Mouse (Mus musculus): ENCODE measurements around the gene Tbc1d21. TPM values are rescaled to one million over a fixed set of nuclear protein-coding genes. Genes with fewer than 3 reads are reported as not detected.
A peak's percentile ranks its signal among the peaks of the same experiment; 100 is the strongest.

Gene Tbc1d21
- polyA plus RNA-seq, 1 experiment: not detected

DNA sequence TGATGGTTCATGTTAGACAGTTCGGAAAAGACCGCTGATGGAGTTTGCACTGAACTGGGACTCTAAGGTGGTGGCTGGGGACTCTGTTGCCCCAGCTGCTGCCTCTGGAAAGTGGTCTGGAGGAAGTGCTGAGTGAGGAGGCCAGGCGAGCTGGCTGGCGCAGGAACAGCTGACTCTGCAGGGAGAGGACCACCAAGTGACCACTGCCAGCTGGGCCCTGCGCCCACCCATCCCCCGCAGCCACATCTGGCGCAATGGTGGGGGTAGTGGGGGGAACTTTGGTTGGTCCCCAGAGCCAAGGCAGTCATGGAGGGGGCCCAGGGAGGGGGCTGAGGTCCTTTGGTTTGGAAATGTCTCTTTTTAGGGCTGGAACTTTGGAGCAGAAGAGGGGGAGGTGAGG, 53.5 kb downstream of the Tbc1d21 start:
- Histone ChIP-seq H3K4me3 (replicated peaks; ENCODE audit: insufficient read depth, low read depth, low read length) (no peak overlapping the region), H3K4me1 (ENCODE audit: control insufficient read depth, insufficient read depth, low read length) (peaks cover 3% of the 10 kb centered on the region; the same call in 1 of the 2 replicates), H3K27me3 (ENCODE audit: control insufficient read depth, insufficient read depth, low read length) (no peaks in the 10 kb centered on the region; the same call in 1 of the 2 replicates), H3K27ac (ENCODE audit: insufficient read depth, low read length) (no peak overlapping the region)
- TF ChIP-seq CTCF (IDR thresholded peaks at IDR 0.05; ENCODE audit: borderline replicate concordance, insufficient read depth, low read depth, low read length) (no peak), POLR2A (IDR thresholded peaks at IDR 0.05; ENCODE audit: borderline replicate concordance, insufficient read depth, low read length) (no peak)
- 57% methylated on average over 7 of the region's 7 CpGs for WGBS
- DNase-seq: no peak

GRCm38 (mm10) chr9:58315850-58316249, 54.4 kb downstream of the Tbc1d21 start:
- no peak for DNase-seq
- 85% methylated on average over 2 of the region's 2 CpGs for WGBS
- no peak for TF ChIP-seq POLR2A (IDR thresholded peaks at IDR 0.05; ENCODE audit: borderline replicate concordance, insufficient read depth, low read length)
- no peak for TF ChIP-seq CTCF (IDR thresholded peaks at IDR 0.05; ENCODE audit: borderline replicate concordance, insufficient read depth, low read depth, low read length)
- Histone ChIP-seq H3K4me3 (replicated peaks; ENCODE audit: insufficient read depth, low read depth, low read length) (no peak overlapping the region), H3K27ac (ENCODE audit: insufficient read depth, low read length) (no peak overlapping the region), H3K4me1 (ENCODE audit: control insufficient read depth, insufficient read depth, low read length) (peaks cover 3% of the 10 kb centered on the region; the same call in 1 of the 2 replicates), H3K27me3 (ENCODE audit: control insufficient read depth, insufficient read depth, low read length) (no peaks in the 10 kb centered on the region; the same call in 1 of the 2 replicates)

DNA sequence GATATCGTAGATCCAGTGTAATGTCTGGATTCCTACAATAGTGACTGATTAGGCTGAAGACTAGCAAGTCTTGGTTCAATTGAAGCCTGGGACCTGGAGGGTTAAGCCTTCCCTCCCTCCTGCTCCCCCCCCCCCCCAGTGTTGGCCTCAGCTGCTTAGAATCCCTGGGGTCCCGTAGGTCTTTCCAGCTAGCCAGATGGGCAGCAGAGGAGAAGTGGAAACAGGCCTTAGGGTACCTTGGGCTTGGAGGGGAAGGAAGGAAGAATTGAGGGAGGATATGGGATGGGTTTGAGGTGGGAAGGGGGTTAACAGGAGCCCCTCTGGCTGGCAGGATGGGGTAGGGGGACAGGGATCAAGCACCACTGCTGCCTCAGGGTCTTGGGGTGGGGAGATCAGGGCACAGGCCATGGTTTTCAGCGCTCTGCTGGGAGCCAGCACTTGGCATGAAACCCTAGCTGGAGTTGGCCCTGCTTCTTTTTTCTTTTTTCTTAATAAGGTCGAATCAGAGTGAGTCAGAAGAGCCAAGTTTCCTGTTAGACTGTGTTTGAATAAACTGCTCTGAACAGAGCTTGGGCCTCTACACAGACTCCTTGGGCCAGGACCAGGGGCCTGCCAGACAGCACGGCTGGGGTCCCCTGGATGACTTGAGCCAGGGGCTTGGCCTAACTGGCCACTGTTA, 55.4 kb downstream of the Tbc1d21 start:
- peaks cover 3% of the 10 kb centered on the region; the same call in 1 of the 2 replicates for H3K4me1 ChIP-seq (ENCODE audit: control insufficient read depth, insufficient read depth, low read length)
- DNase-seq: peak in 1 of 2 experiments; percentile 38
- no peak overlapping the region for H3K4me3 ChIP-seq (replicated peaks; ENCODE audit: insufficient read depth, low read depth, low read length)
- H3K27me3 ChIP-seq (ENCODE audit: control insufficient read depth, insufficient read depth, low read length): no peaks in the 10 kb centered on the region; the same call in 1 of the 2 replicates
- no peak overlapping the region for H3K27ac ChIP-seq (ENCODE audit: insufficient read depth, low read length)
- 60% methylated on average over 5 of the region's 5 CpGs for WGBS
- TF ChIP-seq POLR2A (IDR thresholded peaks at IDR 0.05; ENCODE audit: borderline replicate concordance, insufficient read depth, low read length) (no peak), CTCF (IDR thresholded peaks at IDR 0.05; ENCODE audit: borderline replicate concordance, insufficient read depth, low read depth, low read length) (no peak)

DNA sequence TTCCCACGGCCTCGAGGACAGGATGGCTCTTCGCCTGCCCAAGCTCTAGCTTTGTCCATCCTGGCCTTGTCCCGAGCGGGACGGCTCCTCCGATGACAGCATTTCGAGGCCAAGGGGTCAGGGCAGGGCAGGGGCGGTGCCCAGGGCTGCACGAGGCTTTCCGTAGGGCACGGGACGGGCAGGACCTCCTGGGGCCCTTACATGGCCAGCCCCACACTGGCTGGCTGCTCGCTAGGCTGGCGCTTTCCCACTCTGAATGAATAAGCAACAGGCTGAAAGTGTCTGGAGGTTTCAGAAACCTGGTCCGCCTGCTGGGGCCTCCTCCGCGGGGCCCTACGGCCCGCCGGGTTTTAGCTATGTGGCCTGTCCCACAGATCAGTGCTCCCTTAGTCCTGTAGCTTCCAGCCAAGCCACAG, 57.3 kb downstream of the Tbc1d21 start, which contains the start of gene Loxl1:
TSS of gene Loxl1 (minus strand) at position 243 of the 416 bp plus-strand sequence.
- Histone ChIP-seq H3K27ac (ENCODE audit: insufficient read depth, low read length) (no peak within 1 kb of the TSS), H3K4me3 (replicated peaks; ENCODE audit: insufficient read depth, low read depth, low read length) (peak within 1 kb of the TSS; percentile 15), H3K27me3 (ENCODE audit: control insufficient read depth, insufficient read depth, low read length) (no peaks in the 10 kb centered on the region; the same call in 1 of the 2 replicates), H3K4me1 (ENCODE audit: control insufficient read depth, insufficient read depth, low read length) (peaks cover 3% of the 10 kb centered on the region; the same call in 1 of the 2 replicates)
- WGBS: 11% methylated on average over 21 of the region's 21 CpGs
- peak; percentile 22 to 26 for DNase-seq
- no peak for TF ChIP-seq CTCF (IDR thresholded peaks at IDR 0.05; ENCODE audit: borderline replicate concordance, insufficient read depth, low read depth, low read length)
- no peak for TF ChIP-seq POLR2A (IDR thresholded peaks at IDR 0.05; ENCODE audit: borderline replicate concordance, insufficient read depth, low read length)

- TF ChIP-seq POLR2A (IDR thresholded peaks at IDR 0.05; ENCODE audit: borderline replicate concordance, insufficient read depth, low read length): no peak
- no peak for TF ChIP-seq CTCF (IDR thresholded peaks at IDR 0.05; ENCODE audit: borderline replicate concordance, insufficient read depth, low read depth, low read length)
- H3K4me3 ChIP-seq (replicated peaks; ENCODE audit: insufficient read depth, low read depth, low read length): peak overlapping the region; percentile 15
- no peak for DNase-seq
- 5% methylated on average over 72 of the region's 72 CpGs for WGBS
- H3K27me3 ChIP-seq (ENCODE audit: control insufficient read depth, insufficient read depth, low read length): no peaks in the 10 kb centered on the region; the same call in 1 of the 2 replicates
- H3K4me1 ChIP-seq (ENCODE audit: control insufficient read depth, insufficient read depth, low read length): peaks cover 3% of the 10 kb centered on the region; the same call in 1 of the 2 replicates
- no peak overlapping the region for H3K27ac ChIP-seq (ENCODE audit: insufficient read depth, low read length)
These were observed 57.9 kb downstream of the Tbc1d21 start for GRCm38 (mm10) chr9:58312196-58312943.

DNA sequence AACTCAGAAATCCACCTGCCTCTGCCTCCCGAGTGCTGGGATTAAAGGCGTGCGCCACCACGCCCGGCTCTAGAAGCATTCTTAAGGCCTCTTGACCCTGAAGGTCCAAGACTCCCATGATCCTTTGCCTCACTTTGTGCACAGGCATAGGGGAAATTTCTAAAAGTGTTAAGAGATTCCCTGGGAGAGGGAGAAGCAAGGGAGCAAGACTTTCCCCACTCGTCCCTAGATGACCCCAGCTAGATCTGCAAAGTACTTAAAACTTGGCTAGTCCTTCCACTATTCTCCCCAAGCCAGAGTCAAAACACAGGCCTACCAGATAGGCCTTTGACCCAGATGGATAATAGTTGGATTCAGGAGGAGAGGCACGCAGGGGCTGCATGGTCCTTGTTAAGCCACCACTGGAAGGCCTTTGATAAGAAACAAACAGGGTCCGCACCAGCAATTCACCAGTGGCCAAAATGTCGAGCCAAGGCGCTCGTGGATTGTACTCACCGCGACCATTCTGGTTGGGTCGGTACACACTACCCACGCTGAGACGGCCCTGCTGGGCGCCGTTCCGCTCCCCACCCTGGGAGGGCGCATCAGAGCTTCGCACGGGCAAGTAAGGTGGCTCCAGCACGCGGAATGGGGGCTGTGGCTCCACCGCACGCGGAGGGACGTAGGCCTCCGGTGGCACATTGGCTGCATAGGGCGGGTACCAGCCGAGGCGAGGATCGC, 58.9 kb downstream of the Tbc1d21 start:
- Histone ChIP-seq H3K4me1 (ENCODE audit: control insufficient read depth, insufficient read depth, low read length) (peaks cover 3% of the 10 kb centered on the region; the same call in 1 of the 2 replicates), H3K4me3 (replicated peaks; ENCODE audit: insufficient read depth, low read depth, low read length) (no peak overlapping the region), H3K27ac (ENCODE audit: insufficient read depth, low read length) (no peak overlapping the region), H3K27me3 (ENCODE audit: control insufficient read depth, insufficient read depth, low read length) (no peaks in the 10 kb centered on the region; the same call in 1 of the 2 replicates)
- no peak for DNase-seq
- WGBS: 65% methylated on average over 33 of the region's 33 CpGs
- no peak for TF ChIP-seq POLR2A (IDR thresholded peaks at IDR 0.05; ENCODE audit: borderline replicate concordance, insufficient read depth, low read length)
- no peak for TF ChIP-seq CTCF (IDR thresholded peaks at IDR 0.05; ENCODE audit: borderline replicate concordance, insufficient read depth, low read depth, low read length)

DNA sequence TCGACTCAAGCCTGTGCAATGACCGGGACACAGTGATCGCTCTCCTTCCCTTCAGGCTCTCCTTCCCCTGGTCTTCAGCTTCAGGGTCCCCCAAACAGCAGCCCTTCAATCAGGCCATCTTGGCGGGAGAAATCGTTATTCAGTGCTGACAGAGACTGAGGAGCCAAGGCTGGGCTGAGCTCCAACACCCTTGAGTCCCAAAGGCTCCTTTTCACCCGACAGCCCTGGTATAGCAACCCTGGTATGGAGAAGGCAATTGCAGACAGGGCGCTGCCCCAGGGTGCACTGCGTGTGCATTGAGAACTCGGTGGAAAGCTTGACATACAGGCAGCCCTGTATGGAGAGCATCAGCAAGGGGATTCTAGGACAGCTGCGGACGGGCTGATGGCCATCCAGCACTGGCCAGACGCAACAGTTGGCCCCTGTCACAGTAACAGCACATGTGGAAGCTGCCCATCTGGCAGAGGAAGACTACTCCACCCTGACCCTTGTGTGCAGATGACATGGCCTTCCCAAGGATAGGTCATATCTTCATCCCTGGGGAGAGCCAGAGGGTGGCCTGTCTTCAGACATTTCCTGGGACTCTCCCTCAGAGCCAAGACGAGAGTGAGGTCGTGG, 60.1 kb downstream of the Tbc1d21 start:
- Histone ChIP-seq H3K4me1 (ENCODE audit: control insufficient read depth, insufficient read depth, low read length) (no peaks in the 10 kb centered on the region; the same call in 1 of the 2 replicates), H3K4me3 (replicated peaks; ENCODE audit: insufficient read depth, low read depth, low read length) (no peak overlapping the region), H3K27me3 (ENCODE audit: control insufficient read depth, insufficient read depth, low read length) (no peaks in the 10 kb centered on the region; the same call in 1 of the 2 replicates), H3K27ac (ENCODE audit: insufficient read depth, low read length) (no peak overlapping the region)
- TF ChIP-seq CTCF (IDR thresholded peaks at IDR 0.05; ENCODE audit: borderline replicate concordance, insufficient read depth, low read depth, low read length): no peak
- TF ChIP-seq POLR2A (IDR thresholded peaks at IDR 0.05; ENCODE audit: borderline replicate concordance, insufficient read depth, low read length): no peak
- no peak for DNase-seq
- WGBS: 59% methylated on average over 14 of the region's 14 CpGs

Other genes starting within 250 kb of the Tbc1d21 start
- gene Islr, start 166.1 kb downstream of the Tbc1d21 start, polyA plus RNA-seq (2012; rRNA removed): 6.4 and 12.2 TPM in 2 replicates
- 1.1 and 1.6 TPM in 2 replicates for gene Islr2, start 166.1 kb downstream of the Tbc1d21 start, polyA plus RNA-seq (2012; rRNA removed)
- gene Pml, start 120.7 kb downstream of the Tbc1d21 start, polyA plus RNA-seq (2012; rRNA removed): 9.9 and 12.2 TPM in 2 replicates
- gene Stoml1, start 117.3 kb downstream of the Tbc1d21 start, polyA plus RNA-seq (2012; rRNA removed): 98.3 and 99.1 TPM in 2 replicates
- 2.3 and 2.7 TPM in 2 replicates for gene Loxl1, start 57.3 kb downstream of the Tbc1d21 start, polyA plus RNA-seq (2012; rRNA removed)
- 147 and 149 TPM in 2 replicates for gene Insyn1, start 118.1 kb upstream of the Tbc1d21 start, polyA plus RNA-seq (2012; rRNA removed)
- 6.4 and 6.9 TPM in 2 replicates for gene Cd276, start 185.0 kb upstream of the Tbc1d21 start, polyA plus RNA-seq (2012; rRNA removed)
- 1,284 and 1,476 TPM in 2 replicates for gene Nptn, start 211.8 kb upstream of the Tbc1d21 start, polyA plus RNA-seq (2012; rRNA removed)

All from cerebellum, adult 2 months (tissue).